Mouse (Mus musculus): ENCODE measurements around the gene Bcl2l13.
"Not testable (repeated sequence)": the region's sequence is repeated elsewhere in the genome, so short reads cannot be mapped to it uniquely, and the experiment has no call there.

The Bcl2l13 gene

DNA sequence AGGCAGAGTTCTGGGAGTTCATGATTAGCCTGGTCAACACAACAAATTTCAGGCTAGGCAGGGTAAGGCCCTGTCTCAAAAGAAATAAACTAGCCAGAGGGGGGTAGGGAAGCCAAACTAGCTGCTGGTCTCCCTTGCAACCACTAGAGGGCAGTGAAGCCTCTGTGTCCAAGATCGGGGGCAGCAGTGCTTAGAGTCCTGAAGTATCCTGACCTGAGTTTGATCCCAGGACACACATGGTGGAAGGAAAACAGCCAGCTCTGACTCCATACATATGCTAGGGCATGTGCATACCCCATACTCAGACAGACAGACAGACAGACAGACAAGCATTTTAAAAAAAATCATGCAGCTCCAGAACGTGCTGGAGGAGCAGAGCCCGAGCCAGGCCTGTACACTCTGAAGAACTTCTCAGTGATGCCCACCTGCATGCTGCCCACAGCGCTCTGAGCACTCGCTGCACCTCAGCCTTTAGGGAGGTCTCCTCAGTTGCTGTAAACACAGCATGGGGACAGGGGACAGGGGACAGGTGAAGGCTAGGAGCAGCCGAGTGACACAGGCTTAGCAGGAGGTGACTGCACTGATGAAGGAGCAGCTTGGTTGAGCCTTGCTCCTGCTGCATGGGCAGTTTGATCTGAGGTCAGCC, 62.3 kb downstream of the Bcl2l13 start:
- DNase-seq (ENCODE audit: extremely low read depth, low read depth, low spot score) = no peak

DNA sequence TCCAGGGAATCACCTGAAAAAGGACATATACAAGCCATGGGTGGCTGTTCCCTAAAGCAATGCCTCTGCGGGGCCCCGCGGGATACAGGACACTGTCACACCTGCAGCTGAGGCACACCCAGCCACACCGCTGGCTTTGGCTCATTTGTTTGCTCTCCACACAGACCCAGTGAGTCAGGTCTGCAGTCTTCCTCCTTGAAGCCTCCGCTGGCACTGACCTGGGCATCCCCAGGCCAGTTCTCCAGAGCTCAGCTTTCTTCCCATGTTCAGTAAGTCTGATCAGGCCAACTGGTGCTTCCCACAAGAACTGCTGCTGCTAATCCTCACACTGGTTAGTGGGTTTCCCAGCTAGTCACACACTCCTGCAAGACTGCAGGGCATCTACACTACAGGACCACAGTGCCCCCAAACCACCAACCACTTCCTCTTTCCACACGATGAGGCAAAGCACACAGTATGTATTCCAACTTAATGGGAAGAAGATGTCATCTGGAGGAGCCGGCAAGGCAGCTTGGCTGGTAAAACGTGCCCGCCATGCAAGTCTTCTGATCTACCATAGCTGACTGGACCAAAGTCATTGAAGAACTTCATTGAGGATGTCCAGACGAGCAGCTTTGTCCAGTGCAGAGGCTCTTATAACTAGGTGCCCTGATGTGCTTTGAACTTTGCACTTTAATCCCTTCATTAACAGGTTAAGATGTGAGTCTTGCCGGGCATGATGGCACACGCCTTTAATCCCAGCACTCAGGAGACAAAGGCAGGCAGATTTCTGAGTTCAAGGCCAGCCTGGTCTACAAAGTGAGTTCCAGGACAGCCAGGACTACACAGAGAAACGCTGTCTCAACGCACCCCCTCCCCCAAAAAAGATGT, 66.0 kb downstream of the Bcl2l13 start:
- no peak for DNase-seq (ENCODE audit: extremely low read depth, low read depth, low spot score)

DNA sequence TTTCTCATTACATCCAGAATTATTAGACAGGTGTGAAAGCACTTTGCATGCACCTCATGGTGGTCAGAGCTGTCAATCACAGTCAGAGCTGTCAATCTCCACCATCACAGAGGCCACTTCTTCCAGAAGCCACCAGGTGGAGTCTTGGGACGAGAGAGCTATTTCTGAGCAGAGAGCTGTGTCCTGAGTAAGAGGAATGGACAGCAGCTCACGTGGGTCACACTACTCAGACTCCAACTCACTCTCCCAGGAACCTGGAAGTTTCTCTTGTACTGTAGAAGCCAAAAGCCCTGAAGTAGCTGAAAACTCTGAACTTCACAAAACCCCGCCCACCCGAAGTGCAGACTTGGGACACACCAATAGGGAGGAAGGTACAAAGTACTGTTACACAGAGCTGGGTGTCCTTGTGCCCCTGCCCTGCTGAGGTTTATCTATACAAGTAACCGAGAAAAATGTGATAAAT, 67.5 kb downstream of the Bcl2l13 start:
- no peak for DNase-seq (ENCODE audit: extremely low read depth, low read depth, low spot score)

DNA sequence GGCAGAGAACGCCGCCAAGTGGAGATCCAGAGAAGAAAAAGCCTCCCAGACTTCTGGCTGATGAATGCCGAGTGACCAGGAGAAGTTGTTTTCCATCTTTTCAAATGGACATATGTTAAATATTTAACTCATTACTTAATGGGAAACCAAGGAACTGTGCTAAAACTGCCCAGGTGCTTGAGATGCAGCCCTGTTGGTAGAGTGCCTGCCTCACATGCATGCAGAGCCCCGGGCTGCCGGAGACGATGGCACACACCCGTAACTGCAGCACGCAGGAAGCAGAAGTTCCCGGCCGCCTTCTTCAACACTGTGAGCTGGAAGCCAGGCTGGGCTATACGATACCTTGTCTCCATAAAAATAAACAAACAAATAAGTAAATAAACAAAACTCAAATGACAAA, 67.9 kb downstream of the Bcl2l13 start:
- no peak for DNase-seq (ENCODE audit: extremely low read depth, low read depth, low spot score)

DNA sequence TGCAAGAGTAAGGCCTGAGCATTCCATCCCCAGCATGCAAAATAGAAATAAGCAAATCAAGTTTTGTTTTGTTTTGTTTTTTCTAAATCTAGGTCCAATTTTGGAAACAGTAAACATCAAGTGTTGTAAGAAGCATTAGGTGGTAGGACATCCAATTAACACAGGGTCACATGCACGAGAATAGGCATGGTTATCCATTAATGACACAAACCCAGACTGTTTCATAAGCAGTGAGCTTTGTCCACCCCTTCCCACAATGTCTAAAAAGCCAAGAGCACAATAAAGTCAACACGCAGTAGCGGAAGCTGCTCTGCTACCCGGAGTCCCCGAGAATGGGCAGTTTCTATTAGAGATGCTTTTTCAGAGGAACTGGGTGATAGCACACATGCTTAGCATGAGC, 69.1 kb downstream of the Bcl2l13 start:
- no peak for DNase-seq (ENCODE audit: extremely low read depth, low read depth, low spot score)

- DNase-seq (ENCODE audit: extremely low read depth, low read depth, low spot score) = no peak
These were observed 70.5 kb downstream of the Bcl2l13 start for GRCm38 (mm10) chr6:120906521-120906920.

GRCm38 (mm10) chr6:120907876-120908597, 72.0 kb downstream of the Bcl2l13 start:
- DNase-seq (ENCODE audit: extremely low read depth, low read depth, low spot score) = not testable (repeated sequence)

DNA sequence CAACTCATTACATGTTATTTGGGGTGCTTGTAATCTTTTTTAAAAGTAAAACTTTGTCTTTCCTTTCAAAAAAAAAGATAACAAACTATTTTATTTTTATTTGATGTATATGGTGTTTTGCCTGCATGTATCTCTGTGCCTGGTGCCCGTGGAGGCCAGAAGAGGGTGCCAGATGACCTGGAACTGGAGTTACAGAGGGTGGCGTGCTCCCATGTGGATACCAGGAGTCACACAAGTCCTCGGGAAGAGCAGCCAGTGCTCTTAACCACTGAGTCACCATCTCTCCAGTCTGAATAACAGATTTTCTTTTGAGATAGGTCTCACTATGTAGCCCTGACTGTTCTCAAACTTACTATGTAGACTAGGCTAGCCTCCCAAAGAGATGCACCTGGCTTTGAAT, 73.5 kb downstream of the Bcl2l13 start:
- no peak for DNase-seq (ENCODE audit: extremely low read depth, low read depth, low spot score)

DNA sequence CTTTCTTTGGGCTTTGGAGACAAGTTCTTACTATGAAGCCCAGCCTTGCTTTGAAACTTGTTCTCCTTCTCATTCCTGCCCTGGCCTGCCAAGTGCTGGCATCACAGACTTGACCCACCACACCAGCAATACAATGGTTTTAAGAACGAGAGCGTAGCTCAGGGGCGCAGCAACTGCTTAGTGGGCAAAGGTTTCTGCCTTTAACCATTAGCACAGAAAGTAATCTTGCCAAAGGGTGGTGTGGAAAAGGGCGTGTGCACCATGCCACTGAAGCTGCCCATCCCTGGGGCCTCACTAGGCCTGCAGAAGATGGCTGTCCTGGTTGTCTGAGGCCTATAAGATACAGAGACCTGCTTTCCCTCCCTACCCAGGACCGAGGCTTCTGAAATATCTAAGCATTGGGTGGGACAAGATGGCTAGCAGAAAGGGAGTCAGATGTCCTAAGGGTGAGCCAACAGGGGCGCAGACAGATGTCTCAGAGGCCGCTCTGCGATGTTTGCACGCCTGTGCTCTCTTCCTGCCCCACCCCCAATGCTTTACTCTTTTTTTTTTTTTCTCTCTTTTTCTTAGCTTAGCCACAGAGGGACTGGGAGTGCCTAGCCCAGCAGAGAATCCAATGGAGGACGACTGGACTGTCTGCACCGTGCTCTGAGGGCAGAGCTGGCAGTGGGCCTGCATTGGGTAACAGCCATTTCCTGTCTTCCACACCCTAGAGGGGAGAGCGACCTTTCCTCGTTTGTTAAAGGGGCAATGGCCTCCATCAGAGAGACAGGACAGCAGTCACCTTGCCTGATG, 75.4 kb downstream of the Bcl2l13 start:
- DNase-seq (ENCODE audit: extremely low read depth, low read depth, low spot score) = no peak

DNA sequence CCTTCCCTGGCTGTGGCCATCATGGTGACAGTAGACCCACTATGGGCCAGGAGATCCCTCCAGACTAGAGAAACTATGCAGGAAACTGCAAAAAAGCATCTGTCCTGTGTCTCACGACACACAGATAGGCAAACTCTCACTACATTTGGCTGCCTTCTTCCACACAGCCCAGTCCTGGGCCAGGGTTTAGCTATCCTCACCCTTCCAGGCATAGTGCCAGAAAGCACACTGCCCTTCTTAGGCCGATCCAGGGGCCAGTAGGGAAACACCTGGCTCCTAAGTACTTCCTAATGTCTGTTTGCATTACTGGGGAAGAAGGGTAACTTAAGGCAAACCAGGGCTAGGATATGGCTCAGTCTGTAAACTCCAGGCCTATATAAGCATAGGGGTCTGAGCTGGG, 76.9 kb downstream of the Bcl2l13 start:
- DNase-seq (ENCODE audit: extremely low read depth, low read depth, low spot score) = no peak

- no peak for DNase-seq (ENCODE audit: extremely low read depth, low read depth, low spot score)
These were observed 77.8 kb downstream of the Bcl2l13 start for GRCm38 (mm10) chr6:120913783-120914182.

- DNase-seq (ENCODE audit: extremely low read depth, low read depth, low spot score) = no peak
These were observed 78.5 kb downstream of the Bcl2l13 start for GRCm38 (mm10) chr6:120914533-120914910.

GRCm38 (mm10) chr6:120914911-120915648, 79.1 kb downstream of the Bcl2l13 start:
- no peak for DNase-seq (ENCODE audit: extremely low read depth, low read depth, low spot score)

GRCm38 (mm10) chr6:120915649-120915975, 79.6 kb downstream of the Bcl2l13 start:
- DNase-seq (ENCODE audit: extremely low read depth, low read depth, low spot score) = no peak

- DNase-seq (ENCODE audit: extremely low read depth, low read depth, low spot score) = no peak
These were observed 80.3 kb downstream of the Bcl2l13 start, which contains the start of gene Bid for GRCm38 (mm10) chr6:120916074-120916971. Gene Bid (minus strand): TSS chr6:120916853.

DNA sequence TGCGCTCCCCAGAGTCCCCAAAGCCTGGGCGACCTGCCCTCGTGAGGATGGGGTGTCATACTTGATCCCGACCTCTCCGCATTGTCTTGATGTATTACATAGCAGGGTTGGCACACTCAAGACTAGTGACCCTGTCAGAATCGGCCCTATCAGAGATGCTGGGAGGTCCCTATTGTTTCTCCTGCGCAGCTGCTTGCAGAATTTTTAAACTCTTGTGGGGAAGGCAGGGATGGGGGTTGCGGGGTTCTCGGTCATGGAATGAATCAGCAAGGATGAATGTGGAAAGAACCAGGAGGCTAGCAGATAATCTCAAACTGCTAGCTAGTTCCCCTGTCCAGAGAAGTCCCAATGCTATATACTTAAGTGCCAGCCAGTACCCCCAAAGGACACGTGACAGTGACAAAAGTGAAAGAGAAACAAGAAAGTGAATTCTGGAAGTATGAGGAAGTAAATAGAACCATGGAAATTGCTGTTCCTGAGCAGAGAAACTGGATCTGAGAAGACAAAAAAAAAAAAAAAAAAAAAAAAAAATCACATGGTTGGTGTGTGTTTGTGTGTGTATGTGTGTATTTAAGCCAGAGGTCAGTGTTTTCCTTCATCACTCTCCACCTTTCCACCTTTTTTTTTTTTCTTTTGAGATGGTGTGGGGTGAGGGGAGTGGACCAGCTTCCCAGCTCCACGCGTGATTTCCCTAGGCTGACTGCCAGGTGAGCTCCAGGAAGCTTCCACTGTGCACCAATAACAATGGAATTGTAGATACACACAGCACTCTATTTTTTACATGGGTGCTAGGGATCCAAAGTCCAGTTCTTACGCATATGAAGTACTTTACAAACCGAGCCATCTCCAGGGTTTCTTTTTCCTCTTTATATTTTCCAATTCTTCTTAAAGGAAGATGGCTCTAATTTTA, 81.2 kb downstream of the Bcl2l13 start:
- not testable (repeated sequence) for DNase-seq (ENCODE audit: extremely low read depth, low read depth, low spot score)

GRCm38 (mm10) chr6:120917975-120918374, 82.0 kb downstream of the Bcl2l13 start:
- no peak for DNase-seq (ENCODE audit: extremely low read depth, low read depth, low spot score)

DNA sequence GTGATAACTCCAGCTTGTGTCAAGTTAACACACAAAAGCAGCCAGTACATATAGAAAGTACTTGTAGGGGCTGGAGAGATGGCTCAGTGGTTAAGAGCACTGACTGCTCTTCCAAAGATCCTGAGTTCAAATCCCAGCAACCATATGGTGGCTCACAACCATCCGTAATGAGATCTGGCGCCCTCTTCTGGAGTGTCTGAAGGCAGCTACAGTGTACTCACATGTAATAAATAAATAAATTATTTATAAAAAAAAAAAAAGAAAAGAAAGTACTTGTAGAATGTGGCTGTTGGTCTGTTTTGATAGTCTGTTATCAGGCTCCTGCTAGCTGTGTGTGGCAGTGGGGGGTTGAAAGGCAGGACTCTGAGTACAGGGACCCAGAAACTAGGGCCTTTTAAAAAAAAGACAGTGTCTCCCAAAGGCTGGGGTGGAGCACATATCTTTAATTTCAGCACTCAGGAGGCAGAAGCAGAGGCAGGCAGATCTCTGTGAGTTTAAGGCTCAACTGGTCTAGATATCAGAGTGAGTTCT, 88.8 kb downstream of the Bcl2l13 start:
- DNase-seq (ENCODE audit: extremely low read depth, low read depth, low spot score) = not testable (repeated sequence)
